Mouse (Mus musculus) spleen, postnatal 14 days (tissue): Measurements from ENCODE around the gene Ublcp1.

ENCODE experiments used
- DNase-seq, 2 experiments: peaks; one replicate each; pipeline ENCODE4 v3.0.0; 2021 to 2022; ENCODE audit warnings: low spot score in 2 of 2

Ublcp1 gene

GRCm38 (mm10) chr11:44470432-44471336 is at the start of gene Ublcp1:
Gene Ublcp1, minus strand, starts transcription at chr11:44470498.
- peak; percentile 87 to 93 for DNase-seq

GRCm38 (mm10) chr11:44519096-44519949 is 49.0 kb upstream of the Ublcp1 start:
- peak; percentile 21 to 35 for DNase-seq

- DNase-seq = peak; percentile 57 to 71
Measured at GRCm38 (mm10) chr11:44518281-44519095, 48.2 kb upstream of the Ublcp1 start, which contains the start of gene Rnf145. Gene Rnf145, plus strand, starts transcription at chr11:44518964.

GRCm38 (mm10) chr11:44517561-44518280 is 47.4 kb upstream of the Ublcp1 start:
- DNase-seq = no peak

GRCm38 (mm10) chr11:44516362-44516761 is 46.1 kb upstream of the Ublcp1 start:
- DNase-seq = no peak

- no peak for DNase-seq
Measured at GRCm38 (mm10) chr11:44514666-44515065, 44.4 kb upstream of the Ublcp1 start.

GRCm38 (mm10) chr11:44513026-44513422 is 42.7 kb upstream of the Ublcp1 start:
- no peak for DNase-seq

GRCm38 (mm10) chr11:44512044-44513025 is 42.0 kb upstream of the Ublcp1 start:
- DNase-seq = peak; percentile 46 to 48

- DNase-seq = no peak
Measured at GRCm38 (mm10) chr11:44510371-44510770, 40.1 kb upstream of the Ublcp1 start.

- no peak for DNase-seq
Measured at GRCm38 (mm10) chr11:44509906-44510305, 39.6 kb upstream of the Ublcp1 start.

GRCm38 (mm10) chr11:44508876-44509275 is 38.6 kb upstream of the Ublcp1 start:
- DNase-seq = peak; percentile 43 to 60

- no peak for DNase-seq
Measured at GRCm38 (mm10) chr11:44504761-44505160, 34.5 kb upstream of the Ublcp1 start.

GRCm38 (mm10) chr11:44504146-44504545 is 33.8 kb upstream of the Ublcp1 start:
- DNase-seq = no peak

GRCm38 (mm10) chr11:44502931-44503330 is 32.6 kb upstream of the Ublcp1 start:
- DNase-seq = no peak

- no peak for DNase-seq
Measured at GRCm38 (mm10) chr11:44501477-44501876, 31.2 kb upstream of the Ublcp1 start.

GRCm38 (mm10) chr11:44500966-44501365 is 30.7 kb upstream of the Ublcp1 start:
- no peak for DNase-seq

GRCm38 (mm10) chr11:44498412-44499272 is 28.3 kb upstream of the Ublcp1 start:
- DNase-seq = no peak

- DNase-seq = peak in 1 of 2 experiments; percentile 40
Measured at GRCm38 (mm10) chr11:44496217-44496616, 25.9 kb upstream of the Ublcp1 start.
